Mouse (Mus musculus) kidney, postnatal 0 days (tissue): ENCODE measurements at regions not wholly inside any gene's neighbourhood (a gene's known extent, or its start where the extent isn't known, plus 50 kb on each side); places are given as distances from the start of the nearest gene placed in this dataset.
"Not testable (repeated sequence)": the region's sequence is repeated elsewhere in the genome, so short reads cannot be mapped to it uniquely, and the experiment has no call there.

ENCODE experiments used
- ATAC-seq: fragments of 200-750 bp; cut with Nextera tagmentation; replicated peaks from 2 replicates; pipeline ENCODE4 v1.8.0; 2017; ENCODE audit warnings: low read depth, moderate number of reproducible peaks, moderate TSS enrichment, moderate library complexity; ENCODE audit not compliant: low FRiP score
- DNase-seq: peaks from one replicate; pipeline ENCODE4 v3.0.0-alpha.2; 2016; ENCODE audit warnings: low spot score
- H3K27ac ChIP-seq: fragments of 300-500 bp; sonication (generic); 2 replicates; pipeline ENCODE4 v1.5.1; 2014; ENCODE audit warnings: mild to moderate bottlenecking
- H3K27me3 ChIP-seq: fragments of 300-500 bp; sonication (generic); 2 replicates; pipeline ENCODE4 v1.6.1; 2014; ENCODE audit warnings: low read length, mixed read lengths; ENCODE audit not compliant: insufficient read depth
- H3K36me3 ChIP-seq: fragments of 300-500 bp; sonication (generic); 2 replicates; pipeline ENCODE4 v1.6.1; 2014; ENCODE audit warnings: low read length, mixed read lengths; ENCODE audit not compliant: insufficient read depth
- H3K4me1 ChIP-seq: fragments of 300-500 bp; sonication (generic); replicated peaks from 2 replicates; pipeline ENCODE4 v1.6.1; 2014; ENCODE audit warnings: antibody characterized with exemption, low read length, mixed read lengths; ENCODE audit not compliant: insufficient read depth
- H3K4me2 ChIP-seq: fragments of 300-500 bp; sonication (generic); 2 replicates; pipeline ENCODE4 v1.6.1; 2014; ENCODE audit warnings: mild to moderate bottlenecking, low read length, moderate library complexity, mixed read lengths
- H3K4me3 ChIP-seq: fragments of 300-500 bp; sonication (generic); replicated peaks from 2 replicates; pipeline ENCODE4 v1.5.1; 2014; ENCODE audit warnings: low read depth, low read length
- H3K9ac ChIP-seq: fragments of 300-500 bp; sonication (generic); 2 replicates; pipeline ENCODE4 v1.6.1; 2014; ENCODE audit warnings: low read depth, low read length
- H3K9me3 ChIP-seq: fragments of 300-500 bp; sonication (generic); replicated peaks from 2 replicates; pipeline ENCODE4 v1.6.1; 2016; ENCODE audit warnings: low read length, inconsistent platforms, mixed read lengths
- CTCF ChIP-seq: IDR thresholded peaks from 2 replicates; pipeline ENCODE4 v1.5.1; 2016; ENCODE audit warnings: antibody characterized with exemption, low read depth, mild to moderate bottlenecking, moderate library complexity
- WGBS: fragments of 180-500 bp; shearing (Covaris S2); extraction: QIAGEN DNeasy Blood & Tissue Kit; methylation state at CpG from one replicate; pipeline ENCODE4 v1.1.7; 2014; 5-methylcytosine and 5-hydroxymethylcytosine counted together

DNA sequence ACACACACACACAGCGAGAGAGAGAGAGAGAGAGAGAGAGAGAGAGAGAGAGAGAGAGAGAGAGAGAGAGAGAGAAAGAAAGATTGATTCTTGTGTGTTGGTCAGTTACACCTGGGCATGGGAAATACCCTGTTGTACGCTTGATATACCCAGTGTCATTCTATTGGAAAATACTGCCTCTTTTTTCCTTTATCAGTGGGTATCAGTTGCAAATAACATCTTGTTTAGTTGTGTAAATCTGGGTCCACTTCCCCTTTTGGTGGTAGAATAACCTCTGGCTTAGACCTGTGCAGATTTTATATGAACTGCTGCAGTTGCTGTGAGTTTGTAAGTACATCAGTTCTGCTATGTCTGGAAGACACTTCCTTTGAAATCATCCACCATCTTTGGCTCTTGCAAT is 373.4 kb upstream of the Ccdc54 start:
- no peak for TF ChIP-seq CTCF
- Histone ChIP-seq H3K9me3 (no peaks in the 10 kb centered on the region), H3K4me1 (no peaks in the 10 kb centered on the region), H3K36me3 (no peaks in the 10 kb centered on the region), H3K4me2 (no peak overlapping the region), H3K27ac (no peak overlapping the region), H3K4me3 (no peak overlapping the region), H3K9ac (no peak overlapping the region), H3K27me3 (no peaks in the 10 kb centered on the region)
- ATAC-seq: no peak
- no peak for DNase-seq
- 94% methylated on average over 1 of the region's 2 CpGs for WGBS

- Histone ChIP-seq H3K9ac (no peak overlapping the region), H3K4me3 (no peak overlapping the region), H3K27me3 (no peaks in the 10 kb centered on the region), H3K9me3 (no peaks in the 10 kb centered on the region), H3K27ac (no peak overlapping the region), H3K36me3 (no peaks in the 10 kb centered on the region), H3K4me1 (no peaks in the 10 kb centered on the region), H3K4me2 (no peak overlapping the region)
- 87% methylated on average over 4 of the region's 4 CpGs for WGBS
- no peak for ATAC-seq
- TF ChIP-seq CTCF: no peak
- no peak for DNase-seq
Measured at GRCm38 (mm10) chr16:50944091-50944490, 353.1 kb upstream of the Ccdc54 start.

GRCm38 (mm10) chr16:50943581-50943980 is 352.6 kb upstream of the Ccdc54 start:
- whole genome bisulfite sequencing: 95% methylated on average over 6 of the region's 6 CpGs
- not testable (repeated sequence) for H3K9me3 ChIP-seq, H3K36me3 ChIP-seq, H3K4me1 ChIP-seq, H3K9ac ChIP-seq, H3K4me2 ChIP-seq, H3K27me3 ChIP-seq, ATAC-seq, H3K27ac ChIP-seq, DNase-seq, H3K4me3 ChIP-seq

DNA sequence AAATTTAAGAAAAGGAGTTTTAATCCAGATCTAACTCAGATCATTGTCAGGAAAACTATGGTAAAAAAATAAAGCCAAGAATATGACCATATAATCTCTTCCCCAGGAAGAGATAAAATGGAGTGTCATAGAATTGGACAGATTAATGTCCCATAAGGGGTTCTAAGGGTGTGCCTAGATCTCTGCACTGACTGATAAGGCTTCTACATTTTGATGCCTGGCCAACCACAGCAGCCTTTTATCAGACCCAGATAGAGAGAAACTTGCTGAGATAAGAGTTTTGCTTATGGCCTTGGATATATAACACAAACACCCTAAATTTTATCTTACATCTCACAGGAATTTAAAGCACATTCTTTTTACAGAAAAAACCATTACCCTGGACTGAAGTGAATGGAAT is 351.3 kb upstream of the Ccdc54 start:
- no peak overlapping the region for H3K4me3 ChIP-seq
- no peaks in the 10 kb centered on the region for H3K27me3 ChIP-seq
- no peak overlapping the region for H3K27ac ChIP-seq
- ATAC-seq: no peak
- no peak for TF ChIP-seq CTCF
- H3K9ac ChIP-seq: no peak overlapping the region
- H3K9me3 ChIP-seq: no peaks in the 10 kb centered on the region
- no peaks in the 10 kb centered on the region for H3K36me3 ChIP-seq
- H3K4me2 ChIP-seq: no peak overlapping the region
- no peaks in the 10 kb centered on the region for H3K4me1 ChIP-seq
- peak; percentile 24 for DNase-seq

DNA sequence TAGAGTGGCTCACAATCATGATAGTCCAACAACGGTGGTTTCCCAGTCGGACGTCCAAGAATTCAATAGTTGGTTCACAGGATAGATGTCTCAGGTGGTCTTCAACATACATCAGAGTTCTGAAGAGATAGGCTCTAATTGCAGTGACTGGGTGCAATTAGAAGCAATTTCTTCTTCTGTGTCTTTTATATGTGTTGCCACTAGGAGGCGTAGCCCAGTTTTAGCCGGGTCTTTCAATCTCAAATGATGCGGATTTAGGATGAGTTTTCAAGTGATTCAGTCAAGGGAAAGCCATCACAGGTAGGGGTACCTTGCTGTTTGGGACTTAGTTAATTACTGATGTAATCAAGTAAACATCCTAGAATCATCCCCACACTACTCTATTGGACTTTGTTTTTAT is 348.4 kb upstream of the Ccdc54 start:
- DNase-seq: no peak
- H3K27me3 ChIP-seq: no peaks in the 10 kb centered on the region

GRCm38 (mm10) chr16:50907732-50908131 is 316.8 kb upstream of the Ccdc54 start:
- H3K4me3 ChIP-seq: no peak overlapping the region
- no peak for TF ChIP-seq CTCF
- ATAC-seq (no peak), DNase-seq (no peak)
- H3K4me2 ChIP-seq: no peak overlapping the region
- H3K27ac ChIP-seq: no peak overlapping the region
- WGBS: 42% methylated on average over 2 of the region's 2 CpGs
- no peaks in the 10 kb centered on the region for H3K4me1 ChIP-seq
- H3K36me3 ChIP-seq: no peaks in the 10 kb centered on the region
- H3K27me3 ChIP-seq: no peaks in the 10 kb centered on the region
- H3K9ac ChIP-seq: no peak overlapping the region
- H3K9me3 ChIP-seq: no peaks in the 10 kb centered on the region

More for the DNA sequence above, 348.4 kb upstream of the Ccdc54 start:
- Histone ChIP-seq H3K27ac (no peak overlapping the region), H3K36me3 (no peaks in the 10 kb centered on the region), H3K4me1 (no peaks in the 10 kb centered on the region), H3K9ac (no peak overlapping the region), H3K4me3 (no peak overlapping the region), H3K4me2 (no peak overlapping the region), H3K9me3 (no peaks in the 10 kb centered on the region)
- 44% methylated on average over 6 of the region's 6 CpGs for WGBS
- TF ChIP-seq CTCF: peak; percentile 47; the same call in 1 of the 2 replicates
- no peak for ATAC-seq

DNA sequence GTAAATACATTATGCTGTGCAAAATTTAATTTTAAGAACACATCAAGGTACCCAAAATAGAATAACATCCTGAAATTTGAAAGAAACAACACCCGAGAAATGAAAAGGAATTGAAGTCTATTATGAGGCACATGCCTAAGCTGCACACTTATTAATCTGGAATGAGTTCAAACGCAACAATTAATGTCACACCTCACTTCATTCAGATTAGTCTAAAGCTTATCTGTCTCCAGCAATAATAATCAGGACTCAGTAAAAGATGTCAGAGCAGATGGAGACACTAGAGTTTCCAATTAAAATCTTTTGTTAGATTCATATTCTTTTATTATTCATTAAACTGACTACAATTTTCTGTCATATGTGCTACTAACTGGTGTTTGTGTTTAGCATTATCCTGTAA is 308.2 kb upstream of the Ccdc54 start:
- Histone ChIP-seq H3K27me3 (no peaks in the 10 kb centered on the region), H3K4me2 (no peak overlapping the region), H3K9me3 (no peaks in the 10 kb centered on the region), H3K4me3 (no peak overlapping the region), H3K9ac (no peak overlapping the region), H3K27ac (no peak overlapping the region), H3K4me1 (no peaks in the 10 kb centered on the region), H3K36me3 (no peaks in the 10 kb centered on the region)
- no peak for TF ChIP-seq CTCF
- DNase-seq: no peak
- 80% methylated on average over 2 of the region's 2 CpGs for WGBS
- no peak for ATAC-seq
